Mouse (Mus musculus) MEL-GATA-1-ER (cell line): ENCODE measurements around the gene Pepd.

Experiments used
- DNase-seq: peaks from one replicate; pipeline ENCODE4 v3.0.0-alpha.2; 2012; ENCODE audit warnings: low read depth; ENCODE audit errors: extremely low read depth

The Pepd gene

DNA sequence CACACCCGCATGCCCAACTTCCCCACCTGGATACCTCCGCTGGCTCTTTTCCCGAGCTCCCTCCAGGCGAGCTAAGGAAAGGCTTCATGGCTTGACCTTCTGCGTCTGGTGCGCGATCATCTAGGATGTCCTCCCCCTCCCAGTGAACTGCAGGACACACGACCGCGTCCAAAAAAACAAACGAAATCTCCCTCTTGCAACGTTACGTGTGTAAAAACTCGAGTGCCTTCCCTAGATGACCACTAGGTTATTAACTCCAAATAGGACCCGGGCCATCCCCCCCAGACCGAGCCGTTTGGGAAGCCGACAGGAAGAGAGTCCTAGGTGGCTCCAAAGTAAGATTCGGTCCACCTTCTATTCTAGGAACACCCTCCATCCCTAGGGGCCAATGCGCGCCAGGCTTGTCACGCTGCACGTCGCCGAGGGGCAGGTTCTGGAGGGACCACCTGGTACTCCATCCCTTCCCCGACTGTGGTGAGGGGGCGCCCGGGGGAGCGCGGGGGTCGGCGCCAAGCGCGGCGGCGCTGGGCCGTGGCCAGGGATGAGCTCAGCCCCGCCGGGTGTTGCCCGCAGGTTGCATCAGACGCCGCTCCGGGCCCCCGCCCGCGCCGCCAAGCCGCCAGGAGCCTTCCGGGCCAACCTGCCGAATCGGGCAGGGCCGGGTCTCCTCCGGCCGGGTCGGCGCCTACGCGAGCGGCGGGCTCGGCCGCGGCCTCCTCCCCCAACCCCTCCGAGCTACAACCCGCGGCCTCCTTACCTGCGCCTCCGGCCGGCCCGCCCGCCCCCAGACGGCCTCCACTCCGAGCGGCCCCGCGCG is 143.6 kb downstream of the Pepd start:
- DNase-seq, result no peak

DNA sequence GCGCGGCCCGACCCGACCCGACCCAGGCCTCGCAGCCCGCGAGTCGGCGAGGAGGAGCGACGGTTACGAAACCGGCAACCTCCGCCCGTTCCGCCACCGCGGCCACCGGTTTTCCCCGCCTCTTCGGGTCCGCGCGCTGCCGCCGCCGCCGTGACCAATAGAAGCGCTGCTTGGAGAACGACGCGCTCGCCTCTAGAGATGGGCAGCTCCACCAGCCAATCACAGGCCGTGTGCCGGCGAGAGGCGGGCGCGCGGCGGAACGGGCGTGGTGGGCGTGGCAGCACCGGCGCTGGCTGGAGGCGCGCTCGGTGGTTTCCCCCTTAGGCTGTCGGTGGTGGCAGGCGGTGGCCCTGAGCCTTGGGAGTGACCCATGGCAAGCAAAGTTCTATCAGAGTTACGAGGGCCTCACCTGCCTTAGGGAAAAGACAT is 144.3 kb downstream of the Pepd start, which contains the start of gene Cebpg:
Gene Cebpg, minus strand, starts transcription at position 138 of the 429 bp plus-strand sequence.
- peak; percentile 59 for DNase-seq

DNA sequence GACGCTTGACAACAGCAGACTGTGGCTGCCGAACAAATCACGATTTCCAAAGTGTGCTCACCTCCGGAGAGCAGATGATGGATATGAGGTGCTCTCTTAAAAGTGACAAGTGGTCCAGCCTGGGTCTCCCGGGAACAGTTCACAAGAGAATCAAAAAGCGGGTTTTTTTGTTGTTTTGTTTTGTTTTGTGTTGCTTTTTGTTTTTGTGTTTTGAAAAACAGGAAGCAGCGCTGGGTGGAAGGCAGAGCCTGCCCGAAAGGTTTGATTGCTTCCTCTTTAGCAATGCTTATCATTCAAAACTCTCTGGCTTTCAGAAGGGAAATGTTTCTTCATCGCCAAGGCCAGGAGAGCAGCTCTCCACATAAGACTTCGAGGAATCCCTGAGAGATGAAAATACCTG is 144.8 kb downstream of the Pepd start:
- DNase-seq, result peak; percentile 78

DNA sequence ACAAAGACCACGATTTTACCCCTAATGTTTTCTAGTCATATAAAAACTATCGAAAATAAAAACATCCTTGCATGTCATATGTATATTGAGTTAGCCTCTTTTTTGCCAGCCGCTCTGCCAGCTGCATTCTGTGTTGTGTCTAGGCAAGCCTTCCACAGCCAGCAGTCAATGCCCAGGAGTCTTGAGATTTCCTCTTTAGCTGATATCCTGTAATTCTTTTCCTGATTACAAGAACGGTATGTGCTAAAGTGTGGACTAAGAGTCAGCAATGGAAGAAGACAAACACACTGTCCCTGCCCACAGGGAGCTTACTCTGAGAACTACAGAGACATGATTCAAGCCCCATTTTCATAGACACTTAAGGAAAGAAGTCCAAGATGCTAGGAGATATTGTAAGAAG is 145.4 kb downstream of the Pepd start:
- no peak for DNase-seq

DNA sequence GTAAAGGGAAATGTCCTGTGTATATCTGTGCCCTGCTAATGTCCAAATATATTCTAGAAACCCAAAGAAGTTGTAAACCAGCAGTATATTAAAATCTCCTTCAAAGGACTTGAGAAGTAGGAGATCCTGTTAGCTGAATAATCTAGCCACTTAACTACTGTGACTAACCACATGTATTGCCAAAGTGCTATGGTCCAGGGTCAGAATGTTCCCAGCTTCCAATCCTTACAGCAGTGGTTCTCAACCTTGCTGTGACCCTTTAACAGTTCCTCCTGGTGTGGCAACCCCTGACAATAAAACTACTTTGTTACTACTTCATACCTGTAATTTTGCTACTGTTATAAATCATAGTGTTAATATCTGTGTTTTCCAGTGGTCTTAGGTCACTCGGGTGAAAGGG is 146.2 kb downstream of the Pepd start:
- no peak for DNase-seq

DNA sequence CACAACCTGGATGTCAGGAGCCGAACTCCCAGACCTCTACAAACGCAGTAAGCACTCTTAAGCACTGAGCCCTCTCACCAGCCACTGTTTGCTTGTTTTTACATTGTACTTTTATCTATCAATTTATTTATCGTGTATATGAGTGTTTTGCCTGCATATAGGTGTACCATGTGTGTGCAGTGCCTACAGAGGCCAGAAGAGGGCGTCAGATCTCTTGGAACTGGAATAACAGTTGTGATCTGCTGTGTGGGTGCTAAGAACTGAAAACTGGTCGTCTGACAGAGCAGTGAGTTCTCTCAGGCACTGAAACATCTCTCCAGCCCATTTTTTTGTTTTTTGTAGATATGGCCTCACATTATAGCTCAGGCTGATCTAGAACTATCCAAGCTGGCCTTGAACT is 147.3 kb downstream of the Pepd start:
- no peak for DNase-seq

DNA sequence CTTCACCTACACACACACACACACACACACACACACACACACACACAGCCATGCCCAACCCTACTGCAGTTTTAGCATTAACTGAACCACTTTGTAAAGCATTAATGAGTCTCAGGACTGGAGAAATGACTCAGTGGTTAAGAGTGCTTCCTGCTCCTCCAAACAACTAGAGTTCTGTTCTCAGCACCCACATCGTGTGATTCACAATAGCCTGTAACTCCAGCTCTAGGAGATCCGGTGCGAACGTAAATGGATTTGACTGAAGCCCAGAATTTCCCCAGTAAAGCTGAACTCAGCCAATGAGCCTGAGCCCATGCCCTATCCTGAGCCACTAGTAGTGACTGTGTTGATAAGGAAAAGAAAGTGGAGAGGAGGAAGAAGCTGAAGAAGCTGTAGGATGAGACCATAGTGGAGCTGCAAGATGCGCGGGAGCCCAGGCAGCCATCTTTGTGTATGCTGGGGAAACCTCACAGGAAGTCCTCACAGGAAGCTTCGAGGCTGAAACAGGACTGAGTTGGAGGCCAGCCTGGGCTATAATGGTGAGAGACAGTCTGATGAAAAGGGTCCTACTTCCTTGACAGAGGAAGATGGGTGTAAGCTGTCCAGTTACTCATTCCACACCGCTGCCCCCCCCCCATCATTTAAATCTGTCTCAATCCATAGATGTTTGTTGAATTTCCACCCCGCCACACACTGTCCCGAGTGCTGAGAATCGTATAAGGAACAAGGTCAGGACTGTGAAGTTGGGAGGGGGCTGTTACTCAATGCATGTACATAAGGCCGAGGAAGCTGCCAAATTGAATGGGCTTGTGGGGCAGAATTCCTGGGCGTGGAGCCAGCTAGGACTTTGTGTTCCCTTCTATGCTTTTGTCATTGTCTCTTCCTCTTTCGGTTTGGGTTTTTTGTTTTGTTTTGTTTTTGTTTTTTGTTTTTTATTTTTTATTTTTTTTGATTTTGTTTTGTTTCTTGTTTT is 152.4 kb downstream of the Pepd start:
- no peak for DNase-seq

DNA sequence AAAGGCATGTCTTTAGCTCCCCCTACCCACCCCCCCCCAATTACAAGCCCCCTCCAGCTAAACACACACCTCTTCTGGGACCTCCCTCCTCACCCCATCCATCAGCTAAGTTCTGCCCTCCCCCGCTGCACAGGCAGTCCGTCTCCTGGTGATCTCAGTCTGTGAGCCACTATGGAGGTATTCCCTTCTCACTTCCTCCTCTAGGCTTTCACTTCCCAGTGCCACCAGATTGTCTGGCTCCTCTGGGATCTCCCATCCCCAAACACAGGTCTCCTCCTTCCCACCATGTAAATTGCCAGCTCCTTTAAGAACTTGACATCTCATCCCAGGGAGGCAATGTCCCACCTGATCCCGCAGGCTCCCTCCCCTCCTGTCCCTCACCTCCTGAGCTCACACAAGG is 153.8 kb downstream of the Pepd start:
- DNase-seq, result no peak

DNA sequence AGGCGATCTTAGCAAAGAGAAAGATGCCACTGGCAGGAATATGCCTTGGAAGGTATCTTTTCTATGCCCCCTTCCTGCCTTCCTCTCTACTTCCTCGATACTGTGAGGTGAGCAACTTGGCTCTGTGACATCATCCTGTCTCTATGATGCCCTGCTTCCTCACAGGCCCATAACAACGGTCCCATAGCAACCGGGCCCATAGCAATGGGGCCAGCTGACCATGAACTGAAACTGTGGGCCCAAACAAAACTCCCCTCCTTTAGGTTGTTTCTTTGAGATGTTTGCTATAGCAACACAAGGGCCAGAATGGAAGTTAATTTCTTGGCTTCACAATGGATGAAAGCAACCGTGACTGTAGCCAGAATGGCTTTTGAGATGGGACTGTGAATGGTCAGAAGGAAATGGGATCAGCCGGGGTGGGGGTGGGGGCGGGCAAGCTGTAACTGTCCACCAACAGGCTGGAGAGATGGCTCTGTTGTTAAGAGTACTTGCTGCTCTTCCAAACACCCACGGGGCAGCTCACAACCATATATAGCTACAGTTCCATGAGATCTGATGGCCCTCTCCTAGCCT is 154.5 kb downstream of the Pepd start:
- no peak for DNase-seq

DNA sequence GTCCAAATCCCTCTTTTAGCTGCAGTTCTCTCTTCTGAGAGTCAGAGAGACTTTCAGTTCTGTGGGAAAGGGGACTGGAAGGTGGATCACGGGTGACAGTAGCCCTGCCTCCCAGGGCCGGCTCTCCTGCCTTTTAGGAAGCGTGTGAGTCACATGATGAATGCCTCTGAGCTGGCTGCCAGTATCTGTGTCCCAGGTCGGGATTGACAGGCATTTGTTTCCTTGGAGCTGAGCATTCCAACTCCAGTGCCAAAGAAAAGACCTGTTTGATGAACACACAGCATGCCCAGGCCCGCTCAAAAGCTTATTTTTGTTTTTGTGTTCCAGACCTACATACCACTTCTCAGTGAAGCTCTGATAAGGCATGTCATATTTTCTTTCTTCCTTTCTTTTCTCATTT is 164.5 kb downstream of the Pepd start:
- no peak for DNase-seq

DNA sequence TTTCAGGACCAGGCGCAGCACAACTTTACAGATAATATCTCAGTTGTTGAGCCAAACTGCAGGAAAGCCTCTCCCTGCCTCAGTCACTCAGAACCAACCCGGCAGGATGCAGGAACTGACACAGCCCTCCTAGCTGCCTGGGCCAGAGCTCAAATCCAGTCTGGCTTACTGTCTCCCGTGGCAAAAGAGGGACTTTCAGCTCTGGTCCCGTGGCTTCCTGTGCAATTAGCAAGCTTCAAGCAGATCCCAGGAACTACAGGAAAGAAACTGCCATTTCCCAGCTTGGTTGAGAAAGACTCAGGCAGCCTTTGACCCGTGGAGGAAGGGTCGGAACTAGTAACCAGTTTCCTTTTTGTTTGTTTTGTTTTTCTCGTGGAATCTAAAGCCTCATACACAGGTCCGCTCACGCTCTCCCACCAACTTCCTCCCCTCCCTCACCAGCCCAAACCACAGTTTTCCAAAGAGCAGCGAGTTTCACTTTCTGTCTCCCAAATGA is 168.7 kb downstream of the Pepd start:
- no peak for DNase-seq

DNA sequence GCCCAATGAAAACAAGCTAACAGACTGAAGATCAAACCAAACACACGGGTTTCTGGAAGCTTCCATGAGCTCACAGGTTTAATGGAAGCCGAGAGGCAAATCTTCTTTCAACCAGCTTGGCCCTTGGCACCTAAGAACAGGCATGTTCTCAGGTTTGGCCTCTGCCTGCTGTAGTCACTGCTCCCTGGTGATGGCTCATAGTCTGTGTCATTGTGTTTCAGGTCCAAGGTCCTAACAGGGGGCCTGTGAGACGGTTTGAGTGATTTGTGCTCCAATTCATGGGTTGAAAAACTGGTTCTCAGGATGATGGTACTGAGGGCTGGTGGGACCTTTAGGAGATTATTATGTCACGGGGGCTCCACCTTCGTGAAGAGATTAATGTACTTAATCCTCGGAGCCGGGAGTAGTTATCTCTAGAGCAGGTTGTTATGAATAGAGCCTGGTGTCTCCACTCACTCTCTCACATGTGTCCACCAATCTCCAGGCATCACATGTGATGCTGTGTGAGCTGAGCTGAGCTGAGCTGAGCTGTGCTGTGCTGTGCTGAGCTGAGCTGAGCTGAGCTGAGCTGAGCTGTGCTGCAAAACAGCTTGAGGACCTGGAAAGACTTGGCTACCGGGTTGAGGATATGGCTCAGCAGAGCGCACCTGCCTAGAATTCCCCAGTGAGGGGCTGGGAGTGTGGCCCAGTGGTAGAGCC is 169.4 kb downstream of the Pepd start:
- DNase-seq, result no peak

DNA sequence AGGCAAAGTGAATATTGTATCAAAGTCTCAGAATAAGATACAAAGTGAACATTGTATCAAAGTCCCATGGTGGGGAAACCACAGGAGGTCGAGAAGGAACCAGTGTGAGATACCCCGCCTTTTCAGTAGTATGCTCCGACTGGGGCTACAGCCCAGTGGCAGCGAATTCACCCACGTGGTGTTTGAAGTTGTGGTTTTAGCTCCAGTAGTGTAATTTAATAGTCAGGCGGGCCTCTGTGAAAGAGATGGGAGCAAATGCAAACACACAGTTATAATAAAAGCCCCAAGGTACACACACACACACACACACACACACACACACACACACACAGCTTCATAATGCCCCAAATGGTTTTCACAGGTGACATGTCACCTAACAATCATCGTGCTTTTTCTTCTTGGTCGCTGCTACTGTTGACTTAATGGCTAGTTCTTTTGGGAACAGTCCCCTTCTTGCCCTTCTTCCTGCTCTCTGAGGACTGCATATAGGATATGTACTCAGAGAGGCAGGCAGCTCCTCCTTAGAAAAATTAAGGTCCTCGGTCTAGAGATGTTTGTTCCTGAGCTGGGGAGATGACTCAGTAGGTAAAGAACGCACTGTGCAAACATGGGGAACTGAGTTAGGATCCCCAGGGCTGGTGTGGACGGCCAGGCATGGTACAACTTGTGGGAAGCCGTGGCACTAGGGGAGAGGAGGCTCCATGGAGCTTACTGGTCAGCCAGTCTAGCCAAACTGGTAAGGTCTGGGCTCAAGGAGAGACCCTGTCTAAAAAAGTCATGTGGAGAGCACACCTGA is 172.6 kb downstream of the Pepd start:
- DNase-seq, result no peak

DNA sequence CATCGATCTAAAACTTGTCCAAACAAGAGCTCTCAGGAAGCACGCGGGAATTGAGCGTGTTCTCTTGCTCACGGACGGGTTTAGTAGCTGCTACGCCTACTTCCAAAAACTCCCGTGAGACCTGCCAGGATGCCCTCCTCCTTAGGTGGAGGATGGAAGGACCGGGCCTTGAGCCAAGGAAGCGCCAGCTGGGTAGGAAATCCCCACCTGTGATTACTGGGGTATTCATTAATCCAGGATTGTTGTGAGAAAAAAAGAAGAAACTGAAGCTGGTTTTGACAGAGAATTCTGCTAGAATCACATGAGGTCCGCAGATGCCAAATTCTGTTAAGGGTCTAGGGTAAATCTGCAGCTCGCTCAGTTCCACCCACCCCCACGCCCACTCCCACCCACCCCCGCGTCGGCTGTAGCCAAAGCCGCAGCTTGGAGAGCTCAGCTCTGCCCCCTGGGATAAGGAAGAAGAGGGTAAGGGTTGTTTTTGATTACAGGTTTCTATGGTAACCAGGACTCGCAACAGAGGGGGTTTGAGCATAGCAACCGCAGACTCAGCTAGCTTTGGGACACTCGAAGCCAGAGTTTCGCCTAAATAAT is 174.2 kb downstream of the Pepd start:
- no peak for DNase-seq

DNA sequence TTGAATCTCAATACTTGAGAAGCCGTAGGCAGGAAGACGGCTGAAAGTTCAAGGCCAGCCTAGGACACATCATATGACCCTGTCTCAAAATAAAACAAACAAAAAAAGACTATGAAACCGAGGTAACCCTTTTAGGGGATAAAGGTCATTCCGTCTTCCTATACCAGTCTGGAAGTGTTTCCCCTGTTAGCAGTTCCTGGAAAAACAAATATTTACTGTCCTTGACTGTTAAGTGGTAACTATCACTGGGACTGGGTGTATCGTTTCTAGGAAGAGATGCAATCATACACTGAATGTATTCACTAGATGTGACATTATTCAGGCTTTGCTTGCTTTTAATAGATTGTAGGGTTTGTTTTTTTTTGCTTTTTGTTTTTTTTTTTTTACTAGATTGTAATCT is 178.4 kb downstream of the Pepd start:
- DNase-seq, result no peak
